Mouse (Mus musculus) limb, embryonic 11.5 days (tissue): ENCODE measurements around the gene Ybey. TPM values are rescaled to one million over a fixed set of nuclear protein-coding genes. Genes with fewer than 3 reads are reported as not detected.

ENCODE experiments used
- ATAC-seq: fragments of 200-750 bp; cut with Nextera tagmentation; 2 replicates; pipeline ENCODE4 v1.8.0; 2017; ENCODE audit warnings: low read depth; ENCODE audit not compliant: insufficient number of reproducible peaks, low FRiP score, low TSS enrichment
- DNase-seq: peaks from one replicate; pipeline ENCODE4 v3.0.0-alpha.2; 2015; ENCODE audit warnings: low spot score
- H3K27ac ChIP-seq: fragments of 300-500 bp; sonication (generic); replicated peaks from 2 replicates; pipeline ENCODE4 v1.5.1; 2014; ENCODE audit warnings: low read depth, mild to moderate bottlenecking, low read length
- H3K27me3 ChIP-seq: fragments of 300-500 bp; sonication (generic); 2 replicates; pipeline ENCODE4 v1.6.1; 2014; ENCODE audit warnings: mild to moderate bottlenecking, low read length, mixed read lengths; ENCODE audit not compliant: control insufficient read depth, insufficient read depth
- H3K36me3 ChIP-seq: fragments of 300-500 bp; sonication (generic); 2 replicates; pipeline ENCODE4 v1.6.1; 2014; ENCODE audit warnings: mild to moderate bottlenecking, low read length, moderate library complexity, mixed read lengths; ENCODE audit not compliant: control insufficient read depth, insufficient read depth
- H3K4me1 ChIP-seq: fragments of 300-500 bp; sonication (generic); 2 replicates; pipeline ENCODE4 v1.6.1; 2014; ENCODE audit warnings: low read length, mixed read lengths; ENCODE audit not compliant: control insufficient read depth, insufficient read depth
- H3K4me2 ChIP-seq: fragments of 300-500 bp; sonication (generic); 2 replicates; pipeline ENCODE4 v1.6.1; 2014; ENCODE audit warnings: low read depth, mild to moderate bottlenecking, moderate library complexity; ENCODE audit not compliant: severe bottlenecking
- H3K4me3 ChIP-seq: fragments of 300-500 bp; sonication (generic); 2 replicates; pipeline ENCODE4 v1.5.1; 2014; ENCODE audit warnings: low read depth, low read length
- H3K9ac ChIP-seq: fragments of 300-500 bp; sonication (generic); 2 replicates; pipeline ENCODE4 v1.6.1; 2014; ENCODE audit warnings: mild to moderate bottlenecking, low read length
- H3K9me3 ChIP-seq: fragments of 300-500 bp; sonication (generic); 2 replicates; pipeline ENCODE4 v1.6.1; 2016; ENCODE audit warnings: low read length; ENCODE audit not compliant: control insufficient read depth
- WGBS: fragments of 180-500 bp; shearing (Covaris S2); extraction: QIAGEN DNeasy Blood & Tissue Kit; methylation state at CpG from one replicate; pipeline ENCODE4 v1.1.7; 2014; 5-methylcytosine and 5-hydroxymethylcytosine counted together
- polyA plus RNA-seq: library from polyadenylated mRNA; unstranded; fragments of >200 nt; fragmentation: Nextera tagmentation; extraction: Ambion mirVana; gene quantifications from 2 replicates; pipeline ENCODE4 v1.2.1, GENCODE M21; 2014

The Ybey gene
- 6.4 and 7.0 TPM in 2 replicates for polyA plus RNA-seq

- Histone ChIP-seq H3K9me3 (no peaks in the 10 kb centered on the region), H3K27ac (peak within 1 kb of the TSS; percentile 88), H3K27me3 (no peaks in the 10 kb centered on the region), H3K9ac (peak within 1 kb of the TSS; percentile 91), H3K36me3 (no peaks in the 10 kb centered on the region; the same call in 1 of the 2 replicates), H3K4me1 (no peaks in the 10 kb centered on the region), H3K4me3 (peak within 1 kb of the TSS; percentile 90), H3K4me2 (peak within 1 kb of the TSS; percentile 64)
- 2% methylated on average over 54 of the region's 55 CpGs for WGBS
- peak; percentile 95 for DNase-seq
- peak; percentile 91 for ATAC-seq
Observed at GRCm38 (mm10) chr10:76468203-76469162, at the start of gene Ybey, which contains the start of gene Mcm3ap. Ybey (minus strand) TSS chr10:76469114. Mcm3ap (plus strand) TSS chr10:76468927.

DNA sequence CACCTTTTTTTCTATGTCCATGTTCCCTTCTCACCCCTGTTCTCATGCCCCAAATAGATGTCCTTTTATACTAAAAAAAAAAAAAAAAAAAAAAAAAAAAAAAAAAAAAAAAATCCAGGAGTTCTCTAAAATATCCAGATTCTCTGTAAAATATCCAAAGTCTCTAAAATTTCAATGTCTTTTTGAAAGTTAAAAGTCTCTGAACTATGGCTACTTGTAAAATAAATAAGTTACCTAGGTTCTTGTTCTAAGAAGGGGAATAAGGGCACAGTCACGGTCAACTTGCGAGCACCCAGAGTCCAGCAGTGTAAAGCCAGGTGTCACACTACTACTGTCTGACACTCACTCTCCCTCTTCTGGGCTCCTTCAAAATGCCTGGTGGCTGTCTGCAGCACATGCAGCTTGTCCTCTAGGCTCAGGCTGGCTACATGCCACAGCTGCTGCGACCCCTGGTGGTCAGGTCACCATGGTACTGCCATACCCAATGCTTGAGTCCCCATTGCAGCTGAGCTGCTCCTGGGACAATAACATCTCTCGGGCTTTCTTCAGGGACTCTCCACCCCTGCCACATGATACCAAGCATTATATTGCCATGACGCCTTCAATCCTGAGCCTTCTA, 44.2 kb upstream of the Ybey start:
- Histone ChIP-seq H3K36me3 (peaks cover 4% of the 10 kb centered on the region; the same call in 1 of the 2 replicates), H3K4me1 (no peaks in the 10 kb centered on the region), H3K9me3 (no peaks in the 10 kb centered on the region), H3K27me3 (no peaks in the 10 kb centered on the region), H3K27ac (no peak overlapping the region), H3K4me3 (no peak overlapping the region), H3K4me2 (no peak overlapping the region), H3K9ac (no peak overlapping the region)
- 47% methylated on average over 5 of the region's 5 CpGs for WGBS
- DNase-seq, result peak; percentile 88
- peak; percentile 76 for ATAC-seq

GRCm38 (mm10) chr10:76505865-76506264, 37.0 kb upstream of the Ybey start:
- ATAC-seq (no peak), DNase-seq (no peak)
- Histone ChIP-seq H3K4me2 (no peak overlapping the region), H3K27me3 (no peaks in the 10 kb centered on the region), H3K9me3 (no peaks in the 10 kb centered on the region), H3K4me3 (no peak overlapping the region), H3K4me1 (no peaks in the 10 kb centered on the region), H3K9ac (no peak overlapping the region), H3K27ac (no peak overlapping the region), H3K36me3 (peaks cover 40% of the 10 kb centered on the region)
- WGBS, result 94% methylated on average over 7 of the region's 7 CpGs

GRCm38 (mm10) chr10:76504271-76504943, 35.5 kb upstream of the Ybey start:
- Histone ChIP-seq H3K4me2 (no peak overlapping the region), H3K36me3 (peaks cover 50% of the 10 kb centered on the region), H3K4me1 (no peaks in the 10 kb centered on the region), H3K27me3 (no peaks in the 10 kb centered on the region), H3K9me3 (no peaks in the 10 kb centered on the region), H3K27ac (no peak overlapping the region), H3K4me3 (no peak overlapping the region), H3K9ac (no peak overlapping the region)
- ATAC-seq (no peak), DNase-seq (no peak)
- WGBS, result 95% methylated on average over 11 of the region's 11 CpGs

DNA sequence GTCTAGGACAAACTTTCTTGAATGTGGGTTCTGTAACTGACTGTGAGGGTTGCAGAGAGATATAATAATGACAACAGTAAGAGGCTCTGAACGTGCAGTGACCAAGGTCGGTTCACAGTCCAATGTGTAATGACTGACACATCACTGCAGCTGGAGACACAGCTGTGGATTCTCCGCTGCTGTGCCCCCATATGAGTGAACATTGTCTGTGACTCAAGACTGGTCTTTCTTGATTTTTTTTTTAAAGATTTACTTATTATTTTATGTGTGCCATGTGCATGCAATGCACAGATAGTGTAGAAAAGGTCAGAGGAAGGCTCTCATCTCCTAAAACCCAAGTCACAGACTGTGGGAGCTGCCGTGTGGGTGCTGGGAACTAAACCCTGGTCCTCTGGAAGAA, 28.6 kb upstream of the Ybey start:
- Histone ChIP-seq H3K9ac (no peak overlapping the region), H3K27me3 (no peaks in the 10 kb centered on the region), H3K4me3 (no peak overlapping the region), H3K36me3 (peaks cover 34% of the 10 kb centered on the region), H3K4me2 (no peak overlapping the region), H3K27ac (no peak overlapping the region), H3K9me3 (no peaks in the 10 kb centered on the region), H3K4me1 (no peaks in the 10 kb centered on the region)
- 92% methylated on average over 4 of the region's 4 CpGs for WGBS
- DNase-seq, result no peak
- no peak for ATAC-seq

DNA sequence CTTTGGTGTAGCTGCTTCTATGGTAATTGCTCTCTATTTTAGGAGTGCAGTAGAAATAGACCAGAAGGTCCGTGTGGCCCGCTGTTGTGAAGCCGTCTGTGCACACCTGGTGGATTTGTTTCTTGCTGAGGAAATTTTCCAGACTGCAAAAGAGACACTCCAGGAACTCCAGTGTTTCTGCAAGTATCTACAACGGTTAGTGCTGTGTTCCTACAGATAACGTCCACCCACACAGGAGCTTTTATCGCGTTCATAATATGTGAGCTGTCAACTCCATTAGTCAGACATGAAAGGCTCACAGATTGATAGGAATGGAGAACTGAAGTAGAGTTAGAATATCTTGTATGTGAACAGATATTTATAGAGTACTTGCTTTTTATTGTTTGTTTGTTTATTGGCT, 27.5 kb upstream of the Ybey start:
- 90% methylated on average over 7 of the region's 7 CpGs for WGBS
- Histone ChIP-seq H3K9me3 (no peaks in the 10 kb centered on the region), H3K36me3 (peaks cover 25% of the 10 kb centered on the region), H3K4me3 (no peak overlapping the region), H3K27me3 (no peaks in the 10 kb centered on the region), H3K4me2 (no peak overlapping the region), H3K4me1 (no peaks in the 10 kb centered on the region), H3K9ac (no peak overlapping the region), H3K27ac (no peak overlapping the region)
- DNase-seq, result no peak
- no peak for ATAC-seq

DNA sequence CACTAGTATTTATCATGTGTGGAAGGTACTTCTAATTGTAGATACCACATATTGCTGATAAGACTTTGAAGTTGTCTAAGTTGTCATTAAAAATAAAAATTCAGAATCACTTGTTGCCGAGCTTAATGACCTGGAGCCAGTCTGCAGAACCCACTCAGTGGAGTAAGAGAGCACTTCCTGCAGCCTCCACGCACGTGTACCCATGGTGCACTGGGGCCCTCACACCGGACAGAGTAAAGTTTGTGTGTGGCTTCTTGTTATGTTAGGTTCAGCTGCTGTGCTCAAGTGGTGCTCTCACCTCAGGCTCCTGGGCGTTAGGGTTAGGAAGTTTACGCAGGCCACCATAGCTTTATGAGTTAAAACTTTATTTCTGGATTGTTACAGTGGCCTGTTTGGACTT, 26.6 kb upstream of the Ybey start:
- Histone ChIP-seq H3K4me3 (no peak overlapping the region), H3K4me1 (no peaks in the 10 kb centered on the region), H3K9ac (no peak overlapping the region), H3K27me3 (no peaks in the 10 kb centered on the region), H3K27ac (no peak overlapping the region), H3K36me3 (peaks cover 29% of the 10 kb centered on the region), H3K4me2 (no peak overlapping the region), H3K9me3 (no peaks in the 10 kb centered on the region)
- DNase-seq (no peak), ATAC-seq (no peak)
- 90% methylated on average over 6 of the region's 6 CpGs for WGBS

DNA sequence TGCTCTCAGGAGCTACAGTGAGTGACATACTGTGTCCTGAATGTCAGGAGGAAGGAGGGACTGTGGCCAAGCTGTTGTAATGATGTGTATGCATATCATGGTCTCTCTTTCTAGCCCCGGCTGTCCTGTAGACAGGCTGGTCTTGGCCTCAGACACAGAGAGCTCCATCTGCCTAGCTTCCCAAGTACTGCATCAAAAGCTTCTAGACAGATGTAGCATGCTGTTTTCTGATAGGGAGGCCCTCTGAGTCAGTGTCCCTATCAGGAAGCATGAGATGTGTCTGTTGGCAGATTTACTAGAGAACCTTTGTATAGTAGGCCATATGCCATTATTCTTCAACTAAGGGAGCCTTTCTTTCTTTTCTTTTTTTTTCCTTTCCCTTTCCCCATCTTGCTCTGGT, 24.6 kb upstream of the Ybey start:
- ATAC-seq (no peak), DNase-seq (no peak)
- Histone ChIP-seq H3K4me1 (no peaks in the 10 kb centered on the region), H3K36me3 (peaks cover 24% of the 10 kb centered on the region), H3K4me2 (no peak overlapping the region), H3K4me3 (no peak overlapping the region), H3K27me3 (no peaks in the 10 kb centered on the region), H3K9ac (no peak overlapping the region), H3K27ac (no peak overlapping the region), H3K9me3 (no peaks in the 10 kb centered on the region)
- 86% methylated on average over 1 of the region's 1 CpGs for WGBS
